Mouse (Mus musculus): ENCODE measurements around the gene Tek. TPM values are rescaled to one million over a fixed set of nuclear protein-coding genes. Genes with fewer than 3 reads are reported as not detected.
"Not testable (repeated sequence)": the region's sequence is repeated elsewhere in the genome, so short reads cannot be mapped to it uniquely, and the experiment has no call there.

Gene Tek
- 12.2 and 14.6 TPM in 2 replicates for polyA plus RNA-seq (2014; fragmentation: Nextera tagmentation; extraction: Ambion mirVana)

DNA sequence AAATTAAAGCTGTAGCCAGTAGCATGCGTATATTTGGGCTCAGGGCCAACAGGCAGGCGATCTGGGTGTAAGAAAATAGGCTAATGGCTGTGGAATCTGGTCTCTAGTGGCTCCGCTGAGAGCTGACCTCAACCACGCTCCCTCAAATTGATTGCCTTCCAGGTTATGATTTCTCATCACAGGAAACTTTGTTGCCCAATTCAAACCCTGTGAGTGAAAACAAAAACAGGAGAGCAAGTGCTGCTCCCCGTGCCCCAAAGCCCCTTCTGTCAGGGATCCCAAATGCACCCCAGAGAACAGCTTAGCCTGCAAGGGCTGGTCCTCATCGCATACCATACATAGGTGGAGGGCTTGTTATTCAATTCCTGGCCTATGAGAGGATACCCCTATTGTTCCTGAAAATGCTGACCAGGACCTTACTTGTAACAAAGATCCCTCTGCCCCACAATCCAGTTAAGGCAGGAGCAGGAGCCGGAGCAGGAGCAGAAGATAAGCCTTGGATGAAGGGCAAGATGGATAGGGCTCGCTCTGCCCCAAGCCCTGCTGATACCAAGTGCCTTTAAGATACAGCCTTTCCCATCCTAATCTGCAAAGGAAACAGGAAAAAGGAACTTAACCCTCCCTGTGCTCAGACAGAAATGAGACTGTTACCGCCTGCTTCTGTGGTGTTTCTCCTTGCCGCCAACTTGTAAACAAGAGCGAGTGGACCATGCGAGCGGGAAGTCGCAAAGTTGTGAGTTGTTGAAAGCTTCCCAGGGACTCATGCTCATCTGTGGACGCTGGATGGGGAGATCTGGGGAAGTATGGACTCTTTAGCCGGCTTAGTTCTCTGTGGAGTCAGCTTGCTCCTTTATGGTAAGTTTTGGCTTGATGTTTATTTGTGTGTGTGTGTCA is at the start of gene Tek:
Gene Tek (plus strand): TSS at position 452 of the 894 bp plus-strand sequence.
- no peaks in the 10 kb centered on the region for H3K9me3 ChIP-seq (ENCODE audit: control insufficient read depth, low read length)
- H3K4me2 ChIP-seq: peak within 1 kb of the TSS; percentile 61
- no peaks in the 10 kb centered on the region for H3K36me3 ChIP-seq (ENCODE audit: control insufficient read depth, insufficient read depth, low read length)
- peak within 1 kb of the TSS; percentile 43 for H3K4me3 ChIP-seq (ENCODE audit: low read depth, low read length)
- H3K27ac ChIP-seq (ENCODE audit: low read depth, low read length): no peak within 1 kb of the TSS
- 29% methylated on average over 16 of the region's 16 CpGs for WGBS
- H3K27me3 ChIP-seq (replicated peaks; ENCODE audit: control insufficient read depth, insufficient read depth, low read length): no peaks in the 10 kb centered on the region
- peaks cover 11% of the 10 kb centered on the region for H3K4me1 ChIP-seq (replicated peaks; ENCODE audit: control insufficient read depth, insufficient read depth, low read length)
- 0 out of 2 replicates have a peak within 1 kb of the TSS, but pooled peaks have one; percentile 10 for H3K9ac ChIP-seq (ENCODE audit: low read depth, low read length)
- DNase-seq (ENCODE audit: low spot score): no peak
- peak; percentile 69 for ATAC-seq (replicated peaks; ENCODE audit: low FRiP score)

GRCm38 (mm10) chr4:94689804-94690203 is 49.3 kb upstream of the Tek start:
- H3K4me1 ChIP-seq (replicated peaks; ENCODE audit: control insufficient read depth, insufficient read depth, low read length); ATAC-seq (replicated peaks; ENCODE audit: low FRiP score); H3K36me3 ChIP-seq (ENCODE audit: control insufficient read depth, insufficient read depth, low read length); H3K27ac ChIP-seq (ENCODE audit: low read depth, low read length); H3K9ac ChIP-seq (ENCODE audit: low read depth, low read length); DNase-seq (ENCODE audit: low spot score); H3K27me3 ChIP-seq (replicated peaks; ENCODE audit: control insufficient read depth, insufficient read depth, low read length); H3K4me3 ChIP-seq (ENCODE audit: low read depth, low read length); H3K4me2 ChIP-seq; H3K9me3 ChIP-seq (ENCODE audit: control insufficient read depth, low read length): not testable (repeated sequence)
- 53% methylated on average over 2 of the region's 2 CpGs for WGBS

GRCm38 (mm10) chr4:94691078-94691477 is 48.0 kb upstream of the Tek start:
- WGBS: 45% methylated on average over 4 of the region's 4 CpGs
- Histone ChIP-seq H3K9ac (ENCODE audit: low read depth, low read length) (no peak overlapping the region), H3K4me3 (ENCODE audit: low read depth, low read length) (no peak overlapping the region), H3K36me3 (ENCODE audit: control insufficient read depth, insufficient read depth, low read length) (no peaks in the 10 kb centered on the region), H3K4me2 (no peak overlapping the region), H3K27me3 (replicated peaks; ENCODE audit: control insufficient read depth, insufficient read depth, low read length) (no peaks in the 10 kb centered on the region), H3K4me1 (replicated peaks; ENCODE audit: control insufficient read depth, insufficient read depth, low read length) (peaks cover 3% of the 10 kb centered on the region; the same call in 1 of the 2 replicates), H3K9me3 (ENCODE audit: control insufficient read depth, low read length) (no peaks in the 10 kb centered on the region), H3K27ac (ENCODE audit: low read depth, low read length) (no peak overlapping the region)
- DNase-seq (ENCODE audit: low spot score) (no peak), ATAC-seq (replicated peaks; ENCODE audit: low FRiP score) (no peak)

DNA sequence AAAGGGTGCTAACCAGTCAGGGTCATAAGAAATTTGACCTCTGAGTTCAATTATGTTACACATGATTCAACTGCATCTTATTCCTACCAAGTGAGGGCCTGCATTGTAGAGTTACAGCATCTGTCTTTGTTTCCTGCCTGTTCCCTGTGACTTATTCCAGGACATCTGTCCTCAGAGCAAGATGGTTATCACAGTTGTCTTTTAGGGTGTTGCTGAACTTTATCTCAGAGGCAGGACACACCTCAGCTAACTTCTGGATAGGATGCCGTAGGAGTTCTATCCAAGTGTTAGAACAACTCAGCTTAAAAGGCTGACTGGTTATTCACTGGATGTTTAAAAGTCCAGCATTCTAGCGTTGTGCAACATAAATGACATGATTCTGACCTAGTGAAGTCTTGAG is 46.9 kb upstream of the Tek start:
- H3K36me3 ChIP-seq (ENCODE audit: control insufficient read depth, insufficient read depth, low read length): no peaks in the 10 kb centered on the region
- WGBS: 67% methylated on average over 2 of the region's 2 CpGs
- H3K27me3 ChIP-seq (replicated peaks; ENCODE audit: control insufficient read depth, insufficient read depth, low read length): no peaks in the 10 kb centered on the region
- H3K4me2 ChIP-seq: no peak overlapping the region
- no peak for ATAC-seq (replicated peaks; ENCODE audit: low FRiP score)
- H3K9ac ChIP-seq (ENCODE audit: low read depth, low read length): no peak overlapping the region
- H3K9me3 ChIP-seq (ENCODE audit: control insufficient read depth, low read length): no peaks in the 10 kb centered on the region
- no peak overlapping the region for H3K27ac ChIP-seq (ENCODE audit: low read depth, low read length)
- peaks cover 3% of the 10 kb centered on the region; the same call in 1 of the 2 replicates for H3K4me1 ChIP-seq (replicated peaks; ENCODE audit: control insufficient read depth, insufficient read depth, low read length)
- no peak for DNase-seq (ENCODE audit: low spot score)
- no peak overlapping the region for H3K4me3 ChIP-seq (ENCODE audit: low read depth, low read length)

DNA sequence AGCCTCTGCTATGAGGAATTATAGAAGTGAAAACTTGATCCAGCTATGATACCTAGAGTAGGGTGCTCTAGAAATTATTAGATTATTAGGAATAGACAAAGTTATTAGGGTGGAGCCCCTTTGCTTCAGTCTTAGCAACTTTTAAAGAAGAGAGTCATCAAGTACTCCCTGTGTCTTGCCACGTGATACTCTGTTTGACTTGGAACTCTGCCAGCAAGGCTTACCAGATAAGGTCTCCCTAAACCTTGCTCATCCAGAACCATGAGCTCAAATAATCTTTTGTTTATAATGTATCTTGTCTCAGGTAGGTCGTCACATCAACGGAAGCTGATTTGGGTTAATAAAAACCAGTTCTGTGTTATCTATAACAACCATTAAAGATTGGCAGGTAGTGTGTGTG is 42.7 kb upstream of the Tek start:
- ATAC-seq (replicated peaks; ENCODE audit: low FRiP score): no peak
- H3K27ac ChIP-seq (ENCODE audit: low read depth, low read length): no peak overlapping the region
- no peak overlapping the region for H3K4me2 ChIP-seq
- peaks cover 3% of the 10 kb centered on the region; the same call in 1 of the 2 replicates for H3K4me1 ChIP-seq (replicated peaks; ENCODE audit: control insufficient read depth, insufficient read depth, low read length)
- no peak for DNase-seq (ENCODE audit: low spot score)
- H3K4me3 ChIP-seq (ENCODE audit: low read depth, low read length): no peak overlapping the region
- WGBS: 57% methylated on average over 3 of the region's 3 CpGs
- H3K27me3 ChIP-seq (replicated peaks; ENCODE audit: control insufficient read depth, insufficient read depth, low read length): no peaks in the 10 kb centered on the region
- H3K36me3 ChIP-seq (ENCODE audit: control insufficient read depth, insufficient read depth, low read length): no peaks in the 10 kb centered on the region
- H3K9ac ChIP-seq (ENCODE audit: low read depth, low read length): no peak overlapping the region
- no peaks in the 10 kb centered on the region for H3K9me3 ChIP-seq (ENCODE audit: control insufficient read depth, low read length)

- Histone ChIP-seq H3K9me3 (ENCODE audit: control insufficient read depth, low read length) (no peaks in the 10 kb centered on the region), H3K9ac (ENCODE audit: low read depth, low read length) (no peak overlapping the region), H3K27ac (ENCODE audit: low read depth, low read length) (no peak overlapping the region), H3K36me3 (ENCODE audit: control insufficient read depth, insufficient read depth, low read length) (no peaks in the 10 kb centered on the region), H3K4me1 (replicated peaks; ENCODE audit: control insufficient read depth, insufficient read depth, low read length) (no peaks in the 10 kb centered on the region), H3K4me2 (no peak overlapping the region), H3K27me3 (replicated peaks; ENCODE audit: control insufficient read depth, insufficient read depth, low read length) (no peaks in the 10 kb centered on the region), H3K4me3 (ENCODE audit: low read depth, low read length) (no peak overlapping the region)
- DNase-seq (ENCODE audit: low spot score) (no peak), ATAC-seq (replicated peaks; ENCODE audit: low FRiP score) (no peak)
- WGBS: 43% methylated on average over 2 of the region's 2 CpGs
Observed at GRCm38 (mm10) chr4:94711002-94711401, 28.1 kb upstream of the Tek start.

- H3K9me3 ChIP-seq (ENCODE audit: control insufficient read depth, low read length): no peaks in the 10 kb centered on the region
- no peaks in the 10 kb centered on the region for H3K36me3 ChIP-seq (ENCODE audit: control insufficient read depth, insufficient read depth, low read length)
- 54% methylated on average over 4 of the region's 4 CpGs for WGBS
- no peaks in the 10 kb centered on the region for H3K27me3 ChIP-seq (replicated peaks; ENCODE audit: control insufficient read depth, insufficient read depth, low read length)
- no peak overlapping the region for H3K4me3 ChIP-seq (ENCODE audit: low read depth, low read length)
- no peaks in the 10 kb centered on the region for H3K4me1 ChIP-seq (replicated peaks; ENCODE audit: control insufficient read depth, insufficient read depth, low read length)
- no peak overlapping the region for H3K27ac ChIP-seq (ENCODE audit: low read depth, low read length)
- no peak for DNase-seq (ENCODE audit: low spot score)
- no peak overlapping the region for H3K9ac ChIP-seq (ENCODE audit: low read depth, low read length)
- ATAC-seq (replicated peaks; ENCODE audit: low FRiP score): no peak
- H3K4me2 ChIP-seq: no peak overlapping the region
Observed at GRCm38 (mm10) chr4:94711426-94711825, 27.7 kb upstream of the Tek start.

DNA sequence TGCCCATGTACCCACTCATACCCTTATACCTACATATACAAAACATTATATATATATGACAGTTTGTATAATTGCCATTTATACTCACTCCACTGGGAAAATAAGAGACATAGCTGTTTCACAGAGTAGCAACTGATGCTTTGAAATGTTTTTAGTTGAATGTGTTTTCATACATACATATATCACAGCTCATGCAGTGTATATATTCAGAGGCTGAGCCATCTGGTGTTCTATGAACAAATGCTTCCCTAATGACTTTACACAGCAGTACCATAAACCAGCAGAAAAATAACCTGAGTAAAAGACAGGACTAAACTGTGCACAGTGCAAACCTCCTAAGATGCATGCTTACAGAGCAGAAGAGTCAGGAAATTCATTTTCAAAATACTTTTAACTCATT is 25.3 kb upstream of the Tek start:
- no peak overlapping the region for H3K9ac ChIP-seq (ENCODE audit: low read depth, low read length)
- no peak overlapping the region for H3K4me2 ChIP-seq
- H3K27ac ChIP-seq (ENCODE audit: low read depth, low read length): no peak overlapping the region
- H3K4me1 ChIP-seq (replicated peaks; ENCODE audit: control insufficient read depth, insufficient read depth, low read length): no peaks in the 10 kb centered on the region
- no peak overlapping the region for H3K4me3 ChIP-seq (ENCODE audit: low read depth, low read length)
- no peaks in the 10 kb centered on the region for H3K9me3 ChIP-seq (ENCODE audit: control insufficient read depth, low read length)
- ATAC-seq (replicated peaks; ENCODE audit: low FRiP score) (no peak), DNase-seq (ENCODE audit: low spot score) (no peak)
- no peaks in the 10 kb centered on the region for H3K36me3 ChIP-seq (ENCODE audit: control insufficient read depth, insufficient read depth, low read length)
- H3K27me3 ChIP-seq (replicated peaks; ENCODE audit: control insufficient read depth, insufficient read depth, low read length): no peaks in the 10 kb centered on the region

- no peaks in the 10 kb centered on the region for H3K36me3 ChIP-seq (ENCODE audit: control insufficient read depth, insufficient read depth, low read length)
- H3K4me1 ChIP-seq (replicated peaks; ENCODE audit: control insufficient read depth, insufficient read depth, low read length): no peaks in the 10 kb centered on the region
- ATAC-seq (replicated peaks; ENCODE audit: low FRiP score): no peak
- no peak overlapping the region for H3K4me2 ChIP-seq
- no peak overlapping the region for H3K4me3 ChIP-seq (ENCODE audit: low read depth, low read length)
- no peak overlapping the region for H3K9ac ChIP-seq (ENCODE audit: low read depth, low read length)
- H3K27me3 ChIP-seq (replicated peaks; ENCODE audit: control insufficient read depth, insufficient read depth, low read length): no peaks in the 10 kb centered on the region
- H3K9me3 ChIP-seq (ENCODE audit: control insufficient read depth, low read length): no peaks in the 10 kb centered on the region
- DNase-seq (ENCODE audit: low spot score): no peak
- 38% methylated on average over 6 of the region's 6 CpGs for WGBS
- H3K27ac ChIP-seq (ENCODE audit: low read depth, low read length): no peak overlapping the region
Observed at GRCm38 (mm10) chr4:94715166-94715565, 23.9 kb upstream of the Tek start.

All from liver, embryonic 11.5 days (tissue).